Mouse (Mus musculus): ENCODE measurements around the gene Ddx3x.

GRCm38 (mm10) chrX:13241426-13242319 is 39.1 kb upstream of the Ddx3x start:
- TF ChIP-seq CTCF (IDR thresholded peaks at IDR 0.05; ENCODE audit: control insufficient read depth, insufficient read depth, low read length), result no peak
- no peak for TF ChIP-seq POLR2A (IDR thresholded peaks at IDR 0.05; ENCODE audit: borderline replicate concordance, control insufficient read depth, low read depth, low read length)
